7 mouse cellular contexts compared by ENCODE assay signal in genomic region chr11:102224686-102225085, GRCm38 (mm10). TPM values are rescaled to one million over a fixed set of nuclear protein-coding genes. Genes with fewer than 3 reads are reported as not detected.
A peak's percentile ranks its signal among the peaks of the same experiment; 100 is the strongest.
DNase-seq lines count a peak whose midpoint lies in the region; ATAC-seq and TF ChIP-seq lines count a peak whose summit lies in the region.

No protein-coding gene starts in this region.

- TF ChIP-seq POLR2A in embryonic fibroblast, embryonic 13.5 days (IDR thresholded peaks at IDR 0.05; ENCODE audit: low read depth, low read length), result 0 out of 2 replicates have a peak, but pooled peaks have one; percentile 18

- peak; percentile 81 for DNase-seq in 3134 (ENCODE audit: extremely low read depth, insufficient read length, low spot score)
- peak; percentile 51 for DNase-seq in 3T3-L1 (ENCODE audit: low read depth, low spot score)
- DNase-seq in T-cell, adult 2 months (ENCODE audit: low spot score), result no peak
- no peak for DNase-seq in yolk sac, embryonic 10.5 days (ENCODE audit: low spot score)

- no peak overlapping the region for H3K4me3 ChIP-seq in embryonic fibroblast, embryonic 13.5 days (ENCODE audit: insufficient read depth, low read length)
- H3K4me3 ChIP-seq in intestine, embryonic 16.5 days (ENCODE audit: low read length), result peak overlapping the region; percentile 7; the same call in 1 of the 2 replicates
- peak overlapping the region; percentile 11; the same call in 1 of the 2 replicates for H3K4me3 ChIP-seq in midbrain, embryonic 13.5 days (replicated peaks)

- H3K4me1 ChIP-seq in embryonic fibroblast, embryonic 13.5 days (ENCODE audit: control insufficient read depth, insufficient read depth, low read length), result peaks cover 19% of the 10 kb centered on the region
- peaks cover 63% of the 10 kb centered on the region for H3K4me1 ChIP-seq in intestine, embryonic 16.5 days (ENCODE audit: control insufficient read depth, insufficient read depth, low read length)
- H3K4me1 ChIP-seq in midbrain, embryonic 13.5 days (replicated peaks), result peaks cover 73% of the 10 kb centered on the region

- no peaks in the 10 kb centered on the region for H3K9me3 ChIP-seq in intestine, embryonic 16.5 days (ENCODE audit: control insufficient read depth, low read length)
- no peaks in the 10 kb centered on the region for H3K9me3 ChIP-seq in midbrain, embryonic 13.5 days

- peak overlapping the region; percentile 42 for H3K9ac ChIP-seq in intestine, embryonic 16.5 days (ENCODE audit: low read depth, low read length)
- H3K9ac ChIP-seq in midbrain, embryonic 13.5 days (replicated peaks), result peak overlapping the region; percentile 52

- H3K27ac ChIP-seq in embryonic fibroblast, embryonic 13.5 days (ENCODE audit: insufficient read depth, low read length), result peak overlapping the region; percentile 62
- H3K27ac ChIP-seq in intestine, embryonic 16.5 days (ENCODE audit: low read length), result no peak overlapping the region
- no peak overlapping the region for H3K27ac ChIP-seq in midbrain, embryonic 13.5 days

- ATAC-seq in intestine, embryonic 16.5 days, result no peak
- ATAC-seq in midbrain, embryonic 13.5 days, result no peak

- H3K36me3 ChIP-seq in intestine, embryonic 16.5 days (ENCODE audit: control insufficient read depth, insufficient read depth, low read length), result no peaks in the 10 kb centered on the region
- H3K36me3 ChIP-seq in midbrain, embryonic 13.5 days, result peaks cover 45% of the 10 kb centered on the region

- no peaks in the 10 kb centered on the region for H3K27me3 ChIP-seq in intestine, embryonic 16.5 days (replicated peaks; ENCODE audit: control insufficient read depth, insufficient read depth, low read length)
- H3K27me3 ChIP-seq in midbrain, embryonic 13.5 days, result no peaks in the 10 kb centered on the region

- WGBS in intestine, embryonic 16.5 days, result 15% methylated on average over 22 of the region's 22 CpGs
- WGBS in midbrain, embryonic 13.5 days, result 6% methylated on average over 22 of the region's 22 CpGs

- no peak for TF ChIP-seq CTCF in embryonic fibroblast, embryonic 13.5 days (IDR thresholded peaks at IDR 0.05; ENCODE audit: borderline replicate concordance, insufficient read depth, low read length)

- H3K4me2 ChIP-seq in intestine, embryonic 16.5 days (ENCODE audit: low read depth, low read length), result peak overlapping the region; percentile 29
- peak overlapping the region; percentile 75 for H3K4me2 ChIP-seq in midbrain, embryonic 13.5 days (replicated peaks)

RNA-seq across cellular contexts. Expression of gene Hdac5, which starts 5.3 kb away (rescaled TPM):
- polyA plus RNA-seq in embryonic fibroblast, embryonic 13.5 days (2011; ENCODE audit: insufficient read length, low read depth, missing spikeins), result 47.8 and 54.9 TPM in 2 replicates
- polyA plus RNA-seq in intestine, embryonic 16.5 days (2015; fragmentation: Nextera tagmentation; extraction: Ambion mirVana), result 54.8 and 55.5 TPM in 2 replicates
- 80.5 and 106 TPM in 2 replicates for polyA plus RNA-seq in midbrain, embryonic 13.5 days (2015; fragmentation: Nextera tagmentation; extraction: Ambion mirVana)

RNA-seq across cellular contexts. Expression of gene BC030867, which starts 24.0 kb away (rescaled TPM):
- polyA plus RNA-seq in embryonic fibroblast, embryonic 13.5 days (2011; ENCODE audit: insufficient read length, low read depth, missing spikeins), result 6.5 and 10.2 TPM in 2 replicates
- 12.4 and 15.9 TPM in 2 replicates for polyA plus RNA-seq in intestine, embryonic 16.5 days (2015; fragmentation: Nextera tagmentation; extraction: Ambion mirVana)
- 4.6 and 5.6 TPM in 2 replicates for polyA plus RNA-seq in midbrain, embryonic 13.5 days (2015; fragmentation: Nextera tagmentation; extraction: Ambion mirVana)

RNA-seq across cellular contexts. Expression of gene G6pc3, which starts 35.3 kb away (rescaled TPM):
- 37.9 and 40.0 TPM in 2 replicates for polyA plus RNA-seq in embryonic fibroblast, embryonic 13.5 days (2011; ENCODE audit: insufficient read length, low read depth, missing spikeins)
- polyA plus RNA-seq in intestine, embryonic 16.5 days (2015; fragmentation: Nextera tagmentation; extraction: Ambion mirVana), result 26.7 and 32.1 TPM in 2 replicates
- polyA plus RNA-seq in midbrain, embryonic 13.5 days (2015; fragmentation: Nextera tagmentation; extraction: Ambion mirVana), result 31.4 and 32.9 TPM in 2 replicates

RNA-seq across cellular contexts. Expression of gene Lsm12, which starts 39.6 kb away (rescaled TPM):
- 113 and 124 TPM in 2 replicates for polyA plus RNA-seq in embryonic fibroblast, embryonic 13.5 days (2011; ENCODE audit: insufficient read length, low read depth, missing spikeins)
- 87.9 and 115 TPM in 2 replicates for polyA plus RNA-seq in intestine, embryonic 16.5 days (2015; fragmentation: Nextera tagmentation; extraction: Ambion mirVana)
- 141 and 156 TPM in 2 replicates for polyA plus RNA-seq in midbrain, embryonic 13.5 days (2015; fragmentation: Nextera tagmentation; extraction: Ambion mirVana)

RNA-seq across cellular contexts. Expression of gene Asb16, which starts 43.9 kb away (rescaled TPM):
- 0.37 and 0.45 TPM in 2 replicates for polyA plus RNA-seq in embryonic fibroblast, embryonic 13.5 days (2011; ENCODE audit: insufficient read length, low read depth, missing spikeins)
- polyA plus RNA-seq in intestine, embryonic 16.5 days (2015; fragmentation: Nextera tagmentation; extraction: Ambion mirVana), result 0.05 TPM in 2 replicates
- polyA plus RNA-seq in midbrain, embryonic 13.5 days (2015; fragmentation: Nextera tagmentation; extraction: Ambion mirVana), result not detected in 2 replicates

Comparison
In these comparisons a context has a peak if more than half of its experiments do, and no peak if none do; other contexts are left out.
1. DNase-seq: peak in 3134 (single experiment) and 3T3-L1 (single experiment); none in T-cell, adult 2 months (single experiment) and yolk sac, embryonic 10.5 days (single experiment).